Mouse (Mus musculus): ENCODE results near the gene Rrp12.

The Rrp12 gene

GRCm38 (mm10) chr19:41847992-41848851, 47.8 kb downstream of the Rrp12 start, which contains the start of gene Frat2:
Gene Frat2 (minus strand): TSS chr19:41848132.
- peak; percentile 80 for DNase-seq

GRCm38 (mm10) chr19:41847614-41847991, 48.4 kb downstream of the Rrp12 start:
- DNase-seq: peak; percentile 64

- DNase-seq: peak; percentile 43
Measured at GRCm38 (mm10) chr19:41847091-41847581, 48.8 kb downstream of the Rrp12 start.

GRCm38 (mm10) chr19:41846366-41847090, 49.4 kb downstream of the Rrp12 start:
- DNase-seq: no peak

- no peak for DNase-seq
Measured at GRCm38 (mm10) chr19:41844345-41844744, 51.6 kb downstream of the Rrp12 start.

- no peak for DNase-seq
Measured at GRCm38 (mm10) chr19:41842706-41843105, 53.3 kb downstream of the Rrp12 start.

GRCm38 (mm10) chr19:41842196-41842595, 53.8 kb downstream of the Rrp12 start:
- no peak for DNase-seq

- no peak for DNase-seq
Measured at GRCm38 (mm10) chr19:41841105-41841750, 54.7 kb downstream of the Rrp12 start.

- DNase-seq: no peak
Measured at GRCm38 (mm10) chr19:41839685-41840084, 56.3 kb downstream of the Rrp12 start.

- DNase-seq: no peak
Measured at GRCm38 (mm10) chr19:41838808-41839207, 57.2 kb downstream of the Rrp12 start.

GRCm38 (mm10) chr19:41837917-41838261, 58.1 kb downstream of the Rrp12 start:
- DNase-seq: no peak

- no peak for DNase-seq
Measured at GRCm38 (mm10) chr19:41837194-41837916, 58.6 kb downstream of the Rrp12 start.

GRCm38 (mm10) chr19:41836719-41837118, 59.3 kb downstream of the Rrp12 start:
- DNase-seq: no peak

GRCm38 (mm10) chr19:41835816-41836215, 60.2 kb downstream of the Rrp12 start:
- DNase-seq: no peak

GRCm38 (mm10) chr19:41835407-41835806, 60.6 kb downstream of the Rrp12 start:
- DNase-seq: no peak

GRCm38 (mm10) chr19:41832501-41833201, 63.3 kb downstream of the Rrp12 start:
- no peak for DNase-seq

- DNase-seq: no peak
Measured at GRCm38 (mm10) chr19:41831718-41832391, 64.1 kb downstream of the Rrp12 start.

GRCm38 (mm10) chr19:41831101-41831570, 64.8 kb downstream of the Rrp12 start:
- peak; percentile 42 for DNase-seq

GRCm38 (mm10) chr19:41830106-41831031, 65.6 kb downstream of the Rrp12 start:
- DNase-seq: peak; percentile 77
